8 mouse cellular contexts compared by ENCODE assay signal in genomic region chr2:27442708-27443449, GRCm38 (mm10). TPM values are rescaled to one million over a fixed set of nuclear protein-coding genes. Genes with fewer than 3 reads are reported as not detected.
DNase-seq lines count a peak whose midpoint lies in the region; ATAC-seq lines count a peak whose summit lies in the region.

No protein-coding gene starts in this region.

- no peaks in the 10 kb centered on the region for H3K9me3 ChIP-seq in lung, embryonic 15.5 days
- no peaks in the 10 kb centered on the region for H3K9me3 ChIP-seq in intestine, embryonic 16.5 days (ENCODE audit: control insufficient read depth, low read length)
- H3K9me3 ChIP-seq in neural tube, embryonic 11.5 days (ENCODE audit: control insufficient read depth, low read length) = no peaks in the 10 kb centered on the region

- intact Hi-C loops in gastrocnemius, postnatal 14 days (cut with DNase I; ENCODE audit: low total_unique reads) = no loop called here

- WGBS in lung, embryonic 15.5 days = 27% methylated on average over 20 of the region's 20 CpGs
- WGBS in intestine, embryonic 16.5 days = 31% methylated on average over 20 of the region's 20 CpGs
- WGBS in neural tube, embryonic 11.5 days = 36% methylated on average over 20 of the region's 20 CpGs

- peak; percentile 37; the same call in 1 of the 2 replicates for ATAC-seq in lung, embryonic 15.5 days (ENCODE audit: borderline replicate concordance, extremely low read depth, low FRiP score, low TSS enrichment)
- ATAC-seq in intestine, embryonic 16.5 days = peak; percentile 51
- ATAC-seq in neural tube, embryonic 11.5 days (ENCODE audit: insufficient read depth, low FRiP score, low TSS enrichment) = peak; percentile 37

- DNase-seq in adrenal gland, postnatal 10 days = peak; percentile 26
- DNase-seq in adrenal gland, postnatal 25 days = no peak
- DNase-seq in lung, adult 18-20 months = no peak
- no peak for DNase-seq in neural tube, embryonic 11.5 days (ENCODE audit: low spot score)
- no peak for DNase-seq in gastrocnemius, postnatal 14 days
- no peak for DNase-seq in adrenal gland, adult 8-10 months

- peaks cover 30% of the 10 kb centered on the region for H3K36me3 ChIP-seq in lung, embryonic 15.5 days
- H3K36me3 ChIP-seq in intestine, embryonic 16.5 days (ENCODE audit: control insufficient read depth, insufficient read depth, low read length) = peaks cover 7% of the 10 kb centered on the region; the same call in 1 of the 2 replicates
- peaks cover 9% of the 10 kb centered on the region for H3K36me3 ChIP-seq in neural tube, embryonic 11.5 days (ENCODE audit: control insufficient read depth, insufficient read depth, low read length)

- no peaks in the 10 kb centered on the region for H3K27me3 ChIP-seq in lung, embryonic 15.5 days
- H3K27me3 ChIP-seq in intestine, embryonic 16.5 days (replicated peaks; ENCODE audit: control insufficient read depth, insufficient read depth, low read length) = no peaks in the 10 kb centered on the region
- no peaks in the 10 kb centered on the region for H3K27me3 ChIP-seq in neural tube, embryonic 11.5 days (ENCODE audit: control insufficient read depth, insufficient read depth, low read length)

- peak overlapping the region; percentile 45 for H3K9ac ChIP-seq in lung, embryonic 15.5 days
- peak overlapping the region; percentile 69 for H3K9ac ChIP-seq in intestine, embryonic 16.5 days (ENCODE audit: low read depth, low read length)
- peak overlapping the region; percentile 64 for H3K9ac ChIP-seq in neural tube, embryonic 11.5 days (ENCODE audit: low read length)

- H3K4me1 ChIP-seq in lung, embryonic 15.5 days = peaks cover 18% of the 10 kb centered on the region
- peaks cover 11% of the 10 kb centered on the region; the same call in 1 of the 2 replicates for H3K4me1 ChIP-seq in intestine, embryonic 16.5 days (ENCODE audit: control insufficient read depth, insufficient read depth, low read length)
- H3K4me1 ChIP-seq in neural tube, embryonic 11.5 days (ENCODE audit: control insufficient read depth, insufficient read depth, low read length) = peaks cover 6% of the 10 kb centered on the region

- H3K27ac ChIP-seq in lung, embryonic 15.5 days = 0 out of 2 replicates have a peak overlapping the region, but pooled peaks have one; percentile 15
- H3K27ac ChIP-seq in intestine, embryonic 16.5 days (ENCODE audit: low read length) = peak overlapping the region; percentile 3
- H3K27ac ChIP-seq in neural tube, embryonic 11.5 days (ENCODE audit: low read depth, low read length) = 0 out of 2 replicates have a peak overlapping the region, but pooled peaks have one; percentile 14

- peak overlapping the region; percentile 66 for H3K4me2 ChIP-seq in lung, embryonic 15.5 days
- H3K4me2 ChIP-seq in intestine, embryonic 16.5 days (ENCODE audit: low read depth, low read length) = peak overlapping the region; percentile 86
- peak overlapping the region; percentile 85 for H3K4me2 ChIP-seq in neural tube, embryonic 11.5 days (ENCODE audit: low read depth)

- H3K4me3 ChIP-seq in lung, embryonic 15.5 days = peak overlapping the region; percentile 49
- H3K4me3 ChIP-seq in intestine, embryonic 16.5 days (ENCODE audit: low read length) = peak overlapping the region; percentile 59
- peak overlapping the region; percentile 55 for H3K4me3 ChIP-seq in neural tube, embryonic 11.5 days (ENCODE audit: low read depth, low read length)

RNA-seq across cellular contexts. Expression of gene Brd3os, which starts 0.8 kb away (rescaled TPM):
- 1 to 10 TPM; 4.8 to 5.7 TPM for total RNA-seq in adrenal gland, postnatal 10 days (2021)
- 11.0 and 12.8 TPM in 2 replicates for total RNA-seq in adrenal gland, postnatal 25 days (2021)
- 6.2 and 7.1 TPM in 2 replicates for polyA plus RNA-seq in lung, embryonic 15.5 days (2015; fragmentation: Nextera tagmentation; extraction: Ambion mirVana)
- 4.6 and 5.5 TPM in 2 replicates for polyA plus RNA-seq in intestine, embryonic 16.5 days (2015; fragmentation: Nextera tagmentation; extraction: Ambion mirVana)
- polyA plus RNA-seq in neural tube, embryonic 11.5 days (2014; fragmentation: Nextera tagmentation; extraction: Ambion mirVana) = 15.8 and 16.2 TPM in 2 replicates
- total RNA-seq in gastrocnemius, postnatal 14 days (2021) = 1 to 10 TPM in 1 of 2 experiments, under 1 TPM in 1; 1.00 to 1.4 TPM
- total RNA-seq in adrenal gland, adult 8-10 months (2022) = 10 to 100 TPM in 3 of 4 experiments, 1 to 10 TPM in 1; 9.3 to 21.5 (median 15.3) TPM

RNA-seq across cellular contexts. Expression of gene Vav2, which starts 16.0 kb away (rescaled TPM):
- total RNA-seq in adrenal gland, postnatal 10 days (2021) = 10 to 100 TPM; 21.5 to 29.6 TPM
- total RNA-seq in adrenal gland, postnatal 25 days (2021) = 25.0 and 26.8 TPM in 2 replicates
- 9.0 and 9.7 TPM in 2 replicates for polyA plus RNA-seq in lung, embryonic 15.5 days (2015; fragmentation: Nextera tagmentation; extraction: Ambion mirVana)
- polyA plus RNA-seq in intestine, embryonic 16.5 days (2015; fragmentation: Nextera tagmentation; extraction: Ambion mirVana) = 4.1 and 4.8 TPM in 2 replicates
- 15.0 and 17.3 TPM in 2 replicates for polyA plus RNA-seq in neural tube, embryonic 11.5 days (2014; fragmentation: Nextera tagmentation; extraction: Ambion mirVana)
- total RNA-seq in gastrocnemius, postnatal 14 days (2021) = 1 to 10 TPM; 3.2 to 4.0 TPM
- total RNA-seq in adrenal gland, adult 8-10 months (2022) = 10 to 100 TPM; 23.4 to 55.4 (median 39.0) TPM
